Comparison of ENCODE assay signal across 8 mouse cellular contexts in genomic region chr4:141049476-141049835, GRCm38 (mm10). TPM values are rescaled to one million over a fixed set of nuclear protein-coding genes. Genes with fewer than 3 reads are reported as not detected.
A peak's percentile ranks its signal among the peaks of the same experiment; 100 is the strongest.
DNase-seq lines count a peak whose midpoint lies in the region; ATAC-seq lines count a peak whose summit lies in the region.
"Had no signal": no experiment of that assay in that cellular context is flagged by ENCODE, and none has a peak within 500 bp of the region (broad histone marks: within the 10 kb centered on the region; RNA-seq: fewer than 3 reads in every experiment).

No protein-coding gene starts in this region.

- WGBS in forebrain, embryonic 10.5 days = 28% methylated on average over 4 of the region's 4 CpGs
- WGBS in intestine, embryonic 16.5 days = 43% methylated on average over 4 of the region's 4 CpGs

- H3K27me3 ChIP-seq in forebrain, embryonic 10.5 days (ENCODE audit: poor library complexity, severe bottlenecking) = no peaks in the 10 kb centered on the region
- no peaks in the 10 kb centered on the region for H3K27me3 ChIP-seq in intestine, embryonic 16.5 days (replicated peaks; ENCODE audit: control insufficient read depth, insufficient read depth, low read length)

- peak overlapping the region; percentile 90 for H3K27ac ChIP-seq in forebrain, embryonic 10.5 days
- H3K27ac ChIP-seq in intestine, embryonic 16.5 days (ENCODE audit: low read length) = no peak overlapping the region

- H3K4me2 ChIP-seq in intestine, embryonic 16.5 days (ENCODE audit: low read depth, low read length) = no peak overlapping the region

- peak overlapping the region; percentile 31 for H3K4me3 ChIP-seq in forebrain, embryonic 10.5 days
- H3K4me3 ChIP-seq in intestine, embryonic 16.5 days (ENCODE audit: low read length) = no peak overlapping the region
- H3K4me3 ChIP-seq: erythroblast, embryonic 14.5 days had no signal

- H3K4me1 ChIP-seq in forebrain, embryonic 10.5 days = peaks cover 83% of the 10 kb centered on the region
- H3K4me1 ChIP-seq in intestine, embryonic 16.5 days (ENCODE audit: control insufficient read depth, insufficient read depth, low read length) = peaks cover 12% of the 10 kb centered on the region; the same call in 1 of the 2 replicates

- DNase-seq in brain, embryonic 18.5 days (ENCODE audit: low read depth, low spot score) = peak; percentile 80
- DNase-seq in forebrain, embryonic 10.5 days (ENCODE audit: extremely low spot score, low spot score) = peak; percentile 86
- peak; percentile 61 for DNase-seq in kidney, postnatal 10 days
- peak; percentile 70 for DNase-seq in neural tube, embryonic 10.5 days (ENCODE audit: extremely low spot score, low spot score)
- DNase-seq in B cell, adult 2 months = no peak
- DNase-seq in thymus, postnatal 0 days (ENCODE audit: low spot score) = no peak

- ATAC-seq in intestine, embryonic 16.5 days = no peak

- peaks cover 60% of the 10 kb centered on the region for H3K36me3 ChIP-seq in forebrain, embryonic 10.5 days (replicated peaks)
- H3K36me3 ChIP-seq in intestine, embryonic 16.5 days (ENCODE audit: control insufficient read depth, insufficient read depth, low read length) = no peaks in the 10 kb centered on the region

- no peaks in the 10 kb centered on the region for H3K9me3 ChIP-seq in forebrain, embryonic 10.5 days
- no peaks in the 10 kb centered on the region for H3K9me3 ChIP-seq in intestine, embryonic 16.5 days (ENCODE audit: control insufficient read depth, low read length)

- no peak overlapping the region for H3K9ac ChIP-seq in intestine, embryonic 16.5 days (ENCODE audit: low read depth, low read length)

RNA-seq across cellular contexts. Expression of gene Crocc, which starts 10.9 kb away (rescaled TPM):
- polyA plus RNA-seq in forebrain, embryonic 10.5 days (2016; fragmentation: Nextera tagmentation; extraction: Ambion mirVana) = 10.0 and 10.9 TPM in 2 replicates
- 2.2 and 3.5 TPM in 2 replicates for polyA plus RNA-seq in intestine, embryonic 16.5 days (2015; fragmentation: Nextera tagmentation; extraction: Ambion mirVana)
- polyA plus RNA-seq in thymus, postnatal 0 days (2015; fragmentation: Nextera tagmentation; extraction: Ambion mirVana) = 1.9 and 2.1 TPM in 2 replicates

RNA-seq across cellular contexts. Expression of gene Necap2, which starts 28.7 kb away (rescaled TPM):
- 54.1 and 54.7 TPM in 2 replicates for polyA plus RNA-seq in forebrain, embryonic 10.5 days (2016; fragmentation: Nextera tagmentation; extraction: Ambion mirVana)
- polyA plus RNA-seq in intestine, embryonic 16.5 days (2015; fragmentation: Nextera tagmentation; extraction: Ambion mirVana) = 79.6 and 82.0 TPM in 2 replicates
- polyA plus RNA-seq in thymus, postnatal 0 days (2015; fragmentation: Nextera tagmentation; extraction: Ambion mirVana) = 93.7 and 103 TPM in 2 replicates

RNA-seq across cellular contexts. Expression of gene Spata21, which starts 38.7 kb away (rescaled TPM):
- polyA plus RNA-seq in forebrain, embryonic 10.5 days (2016; fragmentation: Nextera tagmentation; extraction: Ambion mirVana) = 0.15 and 0.17 TPM in 2 replicates
- polyA plus RNA-seq in intestine, embryonic 16.5 days (2015; fragmentation: Nextera tagmentation; extraction: Ambion mirVana) = 0.22 TPM in 1 of 2 replicates, not detected in the other
- polyA plus RNA-seq in thymus, postnatal 0 days (2015; fragmentation: Nextera tagmentation; extraction: Ambion mirVana) = 0.15 and 0.17 TPM in 2 replicates
- polyA plus RNA-seq: erythroblast, embryonic 14.5 days had no signal

RNA-seq across cellular contexts. Expression of gene Mfap2, which starts 39.2 kb away (rescaled TPM):
- 265 TPM in 2 replicates for polyA plus RNA-seq in forebrain, embryonic 10.5 days (2016; fragmentation: Nextera tagmentation; extraction: Ambion mirVana)
- 312 and 334 TPM in 2 replicates for polyA plus RNA-seq in intestine, embryonic 16.5 days (2015; fragmentation: Nextera tagmentation; extraction: Ambion mirVana)
- 24.4 and 32.8 TPM in 2 replicates for polyA plus RNA-seq in thymus, postnatal 0 days (2015; fragmentation: Nextera tagmentation; extraction: Ambion mirVana)

Comparison
In these comparisons a context has a peak if more than half of its experiments do, and no peak if none do; other contexts are left out.
1. DNase-seq: peak in brain, embryonic 18.5 days (single experiment), forebrain, embryonic 10.5 days (single experiment), kidney, postnatal 10 days (single experiment) and neural tube, embryonic 10.5 days (single experiment); none in B cell, adult 2 months (0 of 2) and thymus, postnatal 0 days (single experiment).